Mouse (Mus musculus) lung, postnatal 0 days (tissue): Measurements from ENCODE around the gene Dcaf8.

Experiments used
- CTCF ChIP-seq: IDR thresholded peaks from 2 replicates; pipeline ENCODE4 v1.5.1; 2016; ENCODE audit warnings: antibody characterized with exemption, mild to moderate bottlenecking
- EP300 ChIP-seq: IDR thresholded peaks from 2 replicates; pipeline ENCODE4 v1.6.1; 2016; ENCODE audit warnings: antibody characterized with exemption, mild to moderate bottlenecking, control low read depth

- TF ChIP-seq CTCF (no peak), EP300 (no peak)
These were observed 6.7 kb downstream of the Dcaf8 start for GRCm38 (mm10) chr1:172154536-172154935.
